In the genomic region with DNA sequence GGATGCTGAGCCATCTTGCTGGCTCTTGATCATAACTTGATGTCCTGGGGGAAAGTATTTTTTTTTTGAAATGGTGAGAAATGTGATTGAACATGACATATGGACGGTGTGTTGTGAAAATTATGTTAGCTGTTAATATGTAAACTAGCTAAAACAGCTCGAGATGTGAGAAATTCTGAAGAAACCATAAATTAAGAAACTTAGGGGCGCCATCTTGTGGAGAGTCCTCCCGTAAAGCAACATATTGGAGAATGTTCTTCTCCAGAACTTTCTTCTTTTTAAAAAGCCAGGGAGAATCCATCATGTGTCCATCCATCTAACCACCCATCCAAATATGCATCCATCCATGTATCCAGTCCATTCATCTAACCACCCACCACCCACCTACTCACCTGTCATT, we compare ENCODE assay signal across 9 mouse cellular contexts.
DNase-seq lines count a peak whose midpoint lies in the region; ATAC-seq and TF ChIP-seq lines count a peak whose summit lies in the region.
"Had no signal": no experiment of that assay in that cellular context is flagged by ENCODE, and none has a peak within 500 bp of the region (broad histone marks: within the 10 kb centered on the region; RNA-seq: fewer than 3 reads in every experiment).

No protein-coding gene starts in this region.

- no peaks in the 10 kb centered on the region for H3K27me3 ChIP-seq in forebrain, postnatal 0 days (ENCODE audit: insufficient read depth, low read length)
- no peaks in the 10 kb centered on the region for H3K27me3 ChIP-seq in forebrain, embryonic 11.5 days (ENCODE audit: control insufficient read depth, insufficient read depth, low read length)
- no peaks in the 10 kb centered on the region for H3K27me3 ChIP-seq in E14TG2a.4 (ENCODE audit: insufficient read depth, low read length)
- no peaks in the 10 kb centered on the region for H3K27me3 ChIP-seq in forebrain, embryonic 10.5 days (ENCODE audit: poor library complexity, severe bottlenecking)
- H3K27me3 ChIP-seq: embryonic facial prominence, embryonic 15.5 days had no signal

- intact Hi-C loops in left cerebral cortex, postnatal 10 days (cut with DNase I), result loop anchor here (5.0 to 10.0 kb wide), 2 partner anchors 44 to 157 kb away; partner anchors contain the start of gene Eif4g2

- no peak overlapping the region for H3K9ac ChIP-seq in forebrain, postnatal 0 days
- no peak overlapping the region for H3K9ac ChIP-seq in forebrain, embryonic 11.5 days (ENCODE audit: low read length)
- H3K9ac ChIP-seq: embryonic facial prominence, embryonic 15.5 days had no signal

- 41% methylated on average over 4 of the region's 4 CpGs for WGBS in forebrain, postnatal 0 days
- 69% methylated on average over 4 of the region's 4 CpGs for WGBS in forebrain, embryonic 11.5 days
- WGBS in forebrain, embryonic 10.5 days, result 53% methylated on average over 4 of the region's 4 CpGs

- ATAC-seq in forebrain, postnatal 0 days, result no peak
- ATAC-seq in forebrain, embryonic 11.5 days (replicated peaks; ENCODE audit: low FRiP score), result no peak

- H3K4me2 ChIP-seq in forebrain, postnatal 0 days (ENCODE audit: low read depth), result no peak overlapping the region
- H3K4me2 ChIP-seq in forebrain, embryonic 11.5 days (ENCODE audit: low read depth, low read length, severe bottlenecking), result no peak overlapping the region
- H3K4me2 ChIP-seq: embryonic facial prominence, embryonic 15.5 days had no signal

- H3K4me1 ChIP-seq in forebrain, postnatal 0 days (ENCODE audit: insufficient read depth), result no peaks in the 10 kb centered on the region
- H3K4me1 ChIP-seq in forebrain, embryonic 11.5 days (replicated peaks; ENCODE audit: control insufficient read depth, insufficient read depth, low read length), result no peaks in the 10 kb centered on the region
- H3K4me1 ChIP-seq in E14TG2a.4 (replicated peaks; ENCODE audit: low read depth, low read length), result no peaks in the 10 kb centered on the region
- no peaks in the 10 kb centered on the region for H3K4me1 ChIP-seq in forebrain, embryonic 10.5 days
- H3K4me1 ChIP-seq: embryonic facial prominence, embryonic 15.5 days had no signal

- DNase-seq in forebrain, postnatal 0 days, result peak; percentile 63
- no peak for DNase-seq in forebrain, embryonic 11.5 days (ENCODE audit: low spot score)
- peak; percentile 34 to 54 for DNase-seq in left cerebral cortex, postnatal 10 days (ENCODE audit: extremely low spot score in 1 of 2, low spot score in 2 of 2)
- no peak for DNase-seq in left cerebral cortex, adult 11 months (ENCODE audit: low spot score)
- peak; percentile 40 to 76 for DNase-seq in kidney, postnatal 36 days
- DNase-seq in ovary, postnatal 14 days (ENCODE audit: low spot score), result no peak
- DNase-seq in forebrain, embryonic 10.5 days (ENCODE audit: extremely low spot score, low spot score), result no peak

- TF ChIP-seq CTCF in forebrain, postnatal 0 days (IDR thresholded peaks at IDR 0.05; ENCODE audit: low read depth), result peak; percentile 52
- peak; percentile 27; the same call in 1 of the 2 replicates for TF ChIP-seq CTCF in E14TG2a.4 (conservative IDR thresholded peaks at IDR 0.05; ENCODE audit: low read length)

- no peaks in the 10 kb centered on the region for H3K9me3 ChIP-seq in forebrain, postnatal 0 days (ENCODE audit: low read length)
- H3K9me3 ChIP-seq in forebrain, embryonic 11.5 days (ENCODE audit: control insufficient read depth, low read length), result no peaks in the 10 kb centered on the region
- peaks cover 10% of the 10 kb centered on the region for H3K9me3 ChIP-seq in E14TG2a.4 (ENCODE audit: low read length)
- no peaks in the 10 kb centered on the region; the same call in 1 of the 2 replicates for H3K9me3 ChIP-seq in forebrain, embryonic 10.5 days
- H3K9me3 ChIP-seq: embryonic facial prominence, embryonic 15.5 days had no signal

- no peak overlapping the region for H3K27ac ChIP-seq in forebrain, postnatal 0 days (ENCODE audit: low read depth, low read length)
- no peak overlapping the region for H3K27ac ChIP-seq in forebrain, embryonic 11.5 days (ENCODE audit: low read depth, low read length)
- H3K27ac ChIP-seq in forebrain, embryonic 10.5 days, result no peak overlapping the region
- H3K27ac ChIP-seq: embryonic facial prominence, embryonic 15.5 days had no signal

- H3K36me3 ChIP-seq in forebrain, postnatal 0 days (ENCODE audit: insufficient read depth), result no peaks in the 10 kb centered on the region
- H3K36me3 ChIP-seq in forebrain, embryonic 11.5 days (ENCODE audit: control insufficient read depth, insufficient read depth, low read length), result no peaks in the 10 kb centered on the region
- no peaks in the 10 kb centered on the region for H3K36me3 ChIP-seq in E14TG2a.4 (ENCODE audit: insufficient read depth, low read length)
- no peaks in the 10 kb centered on the region for H3K36me3 ChIP-seq in forebrain, embryonic 10.5 days (replicated peaks)
- H3K36me3 ChIP-seq: embryonic facial prominence, embryonic 15.5 days had no signal

- no peak overlapping the region for H3K4me3 ChIP-seq in forebrain, postnatal 0 days (ENCODE audit: low read depth, low read length)
- no peak overlapping the region for H3K4me3 ChIP-seq in forebrain, embryonic 11.5 days (ENCODE audit: low read depth, low read length)
- H3K4me3 ChIP-seq in E14TG2a.4 (replicated peaks; ENCODE audit: low read length), result no peak overlapping the region
- no peak overlapping the region for H3K4me3 ChIP-seq in forebrain, embryonic 10.5 days
- H3K4me3 ChIP-seq: embryonic facial prominence, embryonic 15.5 days had no signal

Comparison
In these comparisons a context has a peak if more than half of its experiments do, and no peak if none do; other contexts are left out.
1. DNase-seq: peak in forebrain, postnatal 0 days (single experiment), left cerebral cortex, postnatal 10 days (2 of 2) and kidney, postnatal 36 days (2 of 2); none in forebrain, embryonic 11.5 days (single experiment), left cerebral cortex, adult 11 months (single experiment), ovary, postnatal 14 days (single experiment) and forebrain, embryonic 10.5 days (single experiment).